Mouse (Mus musculus) liver, embryonic 14.5 days (tissue): Measurements from ENCODE around the gene Drap1.

Source experiments
- CTCF ChIP-seq: IDR thresholded peaks from 2 replicates; pipeline ENCODE4 v1.5.1; 2016; ENCODE audit warnings: antibody characterized with exemption, low read depth, control low read depth
- EP300 ChIP-seq: IDR thresholded peaks from 2 replicates; pipeline ENCODE4 v1.6.1; 2016; ENCODE audit warnings: antibody characterized with exemption, low read depth

- TF ChIP-seq CTCF (no peak), EP300 (no peak)
Observed at GRCm38 (mm10) chr19:5456241-5456921, 31.6 kb upstream of the Drap1 start.
